ENCODE assay signal across 21 mouse cellular contexts in genomic region chr4:127530779-127531178, GRCm38 (mm10).
DNase-seq lines count a peak whose midpoint lies in the region; ATAC-seq lines count a peak whose summit lies in the region.
"Had no signal": no experiment of that assay in that cellular context is flagged by ENCODE, and none has a peak within 500 bp of the region (broad histone marks: within the 10 kb centered on the region; RNA-seq: fewer than 3 reads in every experiment).

No protein-coding gene starts in this region.

- DNase-seq in frontal cortex, postnatal 25 days (ENCODE audit: low spot score in 2 of 2): no peak
- peak; percentile 26 for DNase-seq in right cerebral cortex, adult 2 months (ENCODE audit: low spot score in 2 of 2)
- DNase-seq in right cerebral cortex, postnatal 25 days: no peak
- DNase-seq in brain, adult 2 months (ENCODE audit: low read depth, low spot score): peak; percentile 56
- DNase-seq: adrenal gland, adult 8-10 months; adrenal gland, postnatal 14 days; adrenal gland, postnatal 36 days; B cell, adult 2 months; cerebellum, adult 11 months; cerebellum, adult 18-20 months; cerebellum, adult 8-10 months; cerebellum, adult 9-11 months; cerebellum, postnatal 14 days; cerebellum, postnatal 36 days; embryo, embryonic 11 days had no signal

- ATAC-seq in frontal cortex, adult (ENCODE audit: low TSS enrichment): peak; percentile 65; the same call in 1 of the 2 replicates
- ATAC-seq: activated CD4-positive, CD25-positive, alpha-beta regulatory T cell, adult 4 months; CD4-positive, CD25-positive, alpha-beta regulatory T cell, adult 4 months; forebrain, embryonic 14.5 days; forebrain, embryonic 16.5 days; Patski had no signal

Comparison
In these comparisons a context has a peak if more than half of its experiments do, and no peak if none do; other contexts are left out.
1. DNase-seq: peak in right cerebral cortex, adult 2 months (2 of 2) and brain, adult 2 months (single experiment); none in frontal cortex, postnatal 25 days (0 of 2) and right cerebral cortex, postnatal 25 days (single experiment).